Mouse (Mus musculus): Measurements from ENCODE around the gene Vmn2r2. TPM values are rescaled to one million over a fixed set of nuclear protein-coding genes. Genes with fewer than 3 reads are reported as not detected.

Gene Vmn2r2
- polyA plus RNA-seq (2014; fragmentation: Nextera tagmentation; extraction: Ambion mirVana) = not detected in 2 replicates

DNA sequence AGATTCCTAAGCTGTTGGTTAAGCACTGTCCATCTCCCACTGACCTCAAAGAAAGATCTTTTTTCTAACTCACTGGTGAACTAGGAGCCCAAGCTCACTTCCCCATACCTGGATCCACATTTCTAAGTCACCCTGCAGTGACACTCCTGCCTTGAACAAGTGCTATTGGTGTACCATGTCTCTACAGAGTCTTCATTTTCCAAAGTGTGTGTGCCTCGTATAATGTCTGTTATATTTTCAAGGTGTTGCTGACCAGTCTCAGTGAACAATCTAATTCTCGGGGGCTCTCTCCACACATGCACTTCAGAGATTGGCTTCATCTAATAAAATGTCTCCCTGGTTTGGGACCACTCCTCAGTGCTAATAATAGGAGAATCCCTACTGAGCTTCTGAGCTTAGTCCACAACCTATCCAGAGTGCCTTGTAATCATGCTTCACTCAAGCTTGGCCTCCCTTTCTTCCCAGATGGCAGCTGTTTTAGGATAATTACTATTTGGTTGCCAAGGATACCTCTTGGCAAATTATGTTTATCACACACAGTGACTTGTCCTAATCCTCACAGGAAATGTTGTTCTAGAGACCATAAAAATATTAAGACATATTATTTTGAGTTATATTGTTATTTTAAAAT is at the start of gene Vmn2r2:
Gene Vmn2r2, minus strand, starts transcription at position 51 of the 631 bp plus-strand sequence.
- no peak for ATAC-seq (ENCODE audit: insufficient number of reproducible peaks, insufficient read depth, low FRiP score, low read depth)
- H3K4me3 ChIP-seq (ENCODE audit: low read depth, low read length) = no peak within 1 kb of the TSS
- WGBS = 84% methylated on average over 2 of the region's 2 CpGs

DNA sequence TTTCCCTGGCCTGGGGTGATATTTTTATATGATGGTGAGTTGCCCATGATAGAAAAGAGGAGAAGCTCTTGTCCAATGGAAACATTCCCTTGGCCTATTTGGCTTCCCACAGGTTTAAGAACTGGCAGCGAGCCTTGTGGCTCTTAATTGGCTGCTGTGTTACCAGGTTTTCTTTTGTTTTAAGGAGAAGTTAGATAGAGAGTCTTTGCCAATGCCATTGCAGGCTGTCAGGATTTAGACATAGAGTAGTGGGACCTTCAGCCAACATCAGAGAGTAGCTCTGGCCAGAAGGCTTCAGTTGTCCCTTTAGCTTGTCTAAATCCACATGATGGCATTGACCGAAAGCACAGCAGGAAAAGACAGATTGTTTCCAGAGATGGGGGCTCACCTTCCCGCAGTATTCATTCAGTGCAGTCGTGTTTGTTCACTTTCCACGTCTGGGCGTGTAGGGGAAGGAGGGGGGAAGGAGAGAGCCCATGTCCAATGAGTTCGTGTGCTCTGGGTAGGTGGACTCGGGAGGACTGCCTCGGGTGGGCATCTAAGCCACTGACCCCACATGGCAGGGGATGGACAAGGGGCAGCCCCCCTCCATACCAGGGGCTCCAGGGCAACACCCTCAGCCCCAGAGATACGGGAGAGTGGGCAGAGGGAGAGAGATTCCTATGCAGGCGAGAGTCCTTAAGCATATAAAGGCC is 28.2 kb downstream of the Vmn2r2 start:
- Histone ChIP-seq H3K4me3 (ENCODE audit: low read depth, low read length) (no peak overlapping the region), H3K4me2 (replicated peaks; ENCODE audit: low read depth, low read length) (no peak overlapping the region), H3K36me3 (ENCODE audit: control insufficient read depth, insufficient read depth, low read length) (no peaks in the 10 kb centered on the region), H3K4me1 (ENCODE audit: control insufficient read depth, insufficient read depth, low read length) (no peaks in the 10 kb centered on the region), H3K27me3 (ENCODE audit: control insufficient read depth, insufficient read depth, low read length) (no peaks in the 10 kb centered on the region), H3K9ac (replicated peaks; ENCODE audit: low read depth, low read length) (no peak overlapping the region), H3K9me3 (ENCODE audit: control insufficient read depth, low read depth, low read length) (no peaks in the 10 kb centered on the region), H3K27ac (ENCODE audit: low read length) (no peak overlapping the region)
- 85% methylated on average over 11 of the region's 11 CpGs for WGBS
- ATAC-seq (ENCODE audit: insufficient number of reproducible peaks, insufficient read depth, low FRiP score, low read depth) = no peak

More for the DNA sequence above, at the start of gene Vmn2r2:
- no peak within 1 kb of the TSS for H3K9ac ChIP-seq (replicated peaks; ENCODE audit: low read depth, low read length)
- no peaks in the 10 kb centered on the region for H3K9me3 ChIP-seq (ENCODE audit: control insufficient read depth, low read depth, low read length)
- no peak within 1 kb of the TSS for H3K4me2 ChIP-seq (replicated peaks; ENCODE audit: low read depth, low read length)
- H3K27ac ChIP-seq (ENCODE audit: low read length) = no peak within 1 kb of the TSS
- H3K4me1 ChIP-seq (ENCODE audit: control insufficient read depth, insufficient read depth, low read length) = no peaks in the 10 kb centered on the region
- H3K27me3 ChIP-seq (ENCODE audit: control insufficient read depth, insufficient read depth, low read length) = no peaks in the 10 kb centered on the region
- H3K36me3 ChIP-seq (ENCODE audit: control insufficient read depth, insufficient read depth, low read length) = no peaks in the 10 kb centered on the region

DNA sequence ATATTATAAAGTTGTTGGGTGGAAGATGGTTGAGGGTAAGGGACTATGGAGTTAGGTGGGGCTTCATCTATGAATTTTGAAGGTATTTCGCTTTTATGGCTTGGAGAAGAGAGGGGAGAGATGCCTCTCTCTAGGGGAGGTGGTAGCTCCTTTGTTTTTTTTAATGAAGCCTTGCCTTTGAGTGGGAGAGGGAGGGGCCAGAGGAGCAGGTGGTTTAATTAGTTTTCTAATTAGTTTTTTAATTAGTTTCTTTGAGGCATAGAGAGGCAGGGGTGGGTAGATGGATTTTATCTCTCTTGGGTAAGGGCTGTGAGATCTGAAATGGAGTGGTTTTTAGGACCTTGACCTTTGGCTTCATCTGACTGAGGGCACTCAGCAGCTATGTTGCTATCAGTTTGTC is 29.0 kb downstream of the Vmn2r2 start:
- Histone ChIP-seq H3K9me3 (ENCODE audit: control insufficient read depth, low read depth, low read length) (no peaks in the 10 kb centered on the region), H3K9ac (replicated peaks; ENCODE audit: low read depth, low read length) (no peak overlapping the region), H3K4me3 (ENCODE audit: low read depth, low read length) (no peak overlapping the region), H3K36me3 (ENCODE audit: control insufficient read depth, insufficient read depth, low read length) (no peaks in the 10 kb centered on the region), H3K27ac (ENCODE audit: low read length) (no peak overlapping the region), H3K4me1 (ENCODE audit: control insufficient read depth, insufficient read depth, low read length) (no peaks in the 10 kb centered on the region), H3K27me3 (ENCODE audit: control insufficient read depth, insufficient read depth, low read length) (no peaks in the 10 kb centered on the region), H3K4me2 (replicated peaks; ENCODE audit: low read depth, low read length) (no peak overlapping the region)
- ATAC-seq (ENCODE audit: insufficient number of reproducible peaks, insufficient read depth, low FRiP score, low read depth) = no peak
- WGBS = 79% methylated on average over 1 of the region's 1 CpGs

DNA sequence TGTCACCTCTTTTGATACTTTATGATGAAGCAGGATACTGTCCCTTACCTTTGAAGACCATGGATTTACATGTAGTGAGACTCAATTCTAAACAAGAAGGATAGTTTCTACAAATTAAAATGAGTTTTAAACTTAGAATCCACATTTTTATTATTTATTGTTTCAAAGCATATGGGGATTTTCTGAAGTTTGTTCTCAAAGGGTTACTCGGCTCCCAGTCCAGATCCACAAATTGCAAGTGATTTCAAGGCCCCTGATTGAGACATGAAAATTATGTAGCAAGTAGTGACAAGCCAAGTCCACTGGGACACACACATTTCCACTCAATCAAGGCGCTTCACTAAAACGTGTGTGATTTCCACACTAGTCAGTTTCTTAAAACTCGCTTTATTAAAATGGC is 60.5 kb downstream of the Vmn2r2 start, which contains the start of gene Vmn2r1:
Gene Vmn2r1, plus strand, starts transcription at position 301 of the 400 bp plus-strand sequence.
- ATAC-seq (ENCODE audit: insufficient number of reproducible peaks, insufficient read depth, low FRiP score, low read depth) = no peak
- H3K4me1 ChIP-seq (ENCODE audit: control insufficient read depth, insufficient read depth, low read length) = no peaks in the 10 kb centered on the region
- 78% methylated on average over 4 of the region's 4 CpGs for WGBS
- no peak within 1 kb of the TSS for H3K27ac ChIP-seq (ENCODE audit: low read length)
- H3K27me3 ChIP-seq (ENCODE audit: control insufficient read depth, insufficient read depth, low read length) = no peaks in the 10 kb centered on the region
- H3K4me3 ChIP-seq (ENCODE audit: low read depth, low read length) = no peak within 1 kb of the TSS
- no peaks in the 10 kb centered on the region for H3K9me3 ChIP-seq (ENCODE audit: control insufficient read depth, low read depth, low read length)
- no peak within 1 kb of the TSS for H3K4me2 ChIP-seq (replicated peaks; ENCODE audit: low read depth, low read length)
- H3K9ac ChIP-seq (replicated peaks; ENCODE audit: low read depth, low read length) = no peak within 1 kb of the TSS
- no peaks in the 10 kb centered on the region for H3K36me3 ChIP-seq (ENCODE audit: control insufficient read depth, insufficient read depth, low read length)

Other genes starting within 250 kb of the Vmn2r2 start
- 11.6 and 13.1 TPM in 2 replicates for gene Plch1, start 242.5 kb downstream of the Vmn2r2 start, polyA plus RNA-seq (2014; fragmentation: Nextera tagmentation; extraction: Ambion mirVana)
- gene E130311K13Rik, start 212.5 kb downstream of the Vmn2r2 start, polyA plus RNA-seq (2014; fragmentation: Nextera tagmentation; extraction: Ambion mirVana) = 4.6 and 6.8 TPM in 2 replicates
- 15.3 and 19.4 TPM in 2 replicates for gene Slc33a1, start 177.2 kb downstream of the Vmn2r2 start, polyA plus RNA-seq (2014; fragmentation: Nextera tagmentation; extraction: Ambion mirVana)
- 51.8 and 53.0 TPM in 2 replicates for gene Gmps, start 165.8 kb downstream of the Vmn2r2 start, polyA plus RNA-seq (2014; fragmentation: Nextera tagmentation; extraction: Ambion mirVana)
- 0.03 and 0.09 TPM in 2 replicates for gene Vmn2r1, start 60.4 kb downstream of the Vmn2r2 start, polyA plus RNA-seq (2014; fragmentation: Nextera tagmentation; extraction: Ambion mirVana)
- gene Vmn2r3, start 147.8 kb upstream of the Vmn2r2 start, polyA plus RNA-seq (2014; fragmentation: Nextera tagmentation; extraction: Ambion mirVana) = not detected in 2 replicates